Mouse (Mus musculus): ENCODE measurements at regions not wholly inside any gene's neighbourhood (a gene's known extent, or its start where the extent isn't known, plus 50 kb on each side); places are given as distances from the start of the nearest gene placed in this dataset.

- no peak overlapping the region for H3K27ac ChIP-seq (ENCODE audit: control insufficient read depth, low read depth, low read length)
Observed at GRCm38 (mm10) chr1:136788979-136789513, 164.3 kb downstream of the Zfp281 start.

GRCm38 (mm10) chr1:136791641-136792040 lies 166.9 kb downstream of the Zfp281 start:
- no peak for TF ChIP-seq POLR2AphosphoS5 (IDR thresholded peaks at IDR 0.05; ENCODE audit: borderline replicate concordance, low read depth, low read length)
- TF ChIP-seq RCOR1 (IDR thresholded peaks at IDR 0.05; ENCODE audit: low read depth, low read length) = no peak
- no peak for TF ChIP-seq NRF1 (IDR thresholded peaks at IDR 0.05; ENCODE audit: insufficient read depth, low read depth, low read length, poor library complexity, severe bottlenecking)
- no peak for TF ChIP-seq USF2 (IDR thresholded peaks at IDR 0.05; ENCODE audit: borderline replicate concordance in 1 of 2, insufficient read depth in 1 of 2, low read depth in 1 of 2, low read length in 2 of 2)
- no peak for TF ChIP-seq ZKSCAN1 (IDR thresholded peaks at IDR 0.05; ENCODE audit: low read depth, low read length)
- no peak for TF ChIP-seq E2F4 (IDR thresholded peaks at IDR 0.05; ENCODE audit: borderline replicate concordance, low read depth, low read length)
- TF ChIP-seq ZMIZ1 (IDR thresholded peaks at IDR 0.05; ENCODE audit: low read depth, low read length) = no peak
- no peak for TF ChIP-seq TBP (IDR thresholded peaks at IDR 0.05; ENCODE audit: low read depth, low read length)
- TF ChIP-seq KAT2A (conservative IDR thresholded peaks at IDR 0.05; ENCODE audit: low read depth, low read length) = no peak
- no peak for TF ChIP-seq GATA1 (IDR thresholded peaks at IDR 0.05; ENCODE audit: low read depth, low read length)
- no peak for TF ChIP-seq MAFK (IDR thresholded peaks at IDR 0.05; ENCODE audit: borderline replicate concordance, low read depth, low read length)
- DNase-seq (ENCODE audit: low read depth, low spot score) = no peak
- no peaks in the 10 kb centered on the region for H3K9me3 ChIP-seq (replicated peaks; ENCODE audit: insufficient read depth, low read length)

More at GRCm38 (mm10) chr1:136788979-136789513, 164.3 kb downstream of the Zfp281 start:
- Histone ChIP-seq H3K79me2 (ENCODE audit: control insufficient read depth, insufficient read depth, low read length, poor library complexity) (no peaks in the 10 kb centered on the region), H3K9me3 (replicated peaks; ENCODE audit: insufficient read depth, low read length) (no peaks in the 10 kb centered on the region), H3K4me1 (ENCODE audit: control insufficient read depth in 1 of 2, insufficient read depth in 2 of 2, low read length in 2 of 2) (no peaks in the 10 kb centered on the region), H3K9ac (ENCODE audit: control insufficient read depth, low read depth, low read length, poor library complexity, severe bottlenecking) (no peak overlapping the region), H3K27me3 (ENCODE audit: control insufficient read depth in 1 of 2, insufficient read depth in 2 of 2, low read length in 2 of 2) (no peaks in the 10 kb centered on the region), H3K4me3 (ENCODE audit: control insufficient read depth in 1 of 2, insufficient read depth in 1 of 2, low read depth in 2 of 2, low read length in 2 of 2) (no peak overlapping the region), H3K36me3 (ENCODE audit: control insufficient read depth in 1 of 2, insufficient read depth in 2 of 2, low read length in 2 of 2) (no peaks in the 10 kb centered on the region)
- no peak for TF ChIP-seq BHLHE40 (IDR thresholded peaks at IDR 0.05; ENCODE audit: borderline replicate concordance, low read depth, low read length)
- TF ChIP-seq GABPA (IDR thresholded peaks at IDR 0.05; ENCODE audit: low read depth, low read length) = no peak
- no peak for TF ChIP-seq UBTF (IDR thresholded peaks at IDR 0.05; ENCODE audit: borderline replicate concordance, insufficient read depth, low read depth, low read length)
- TF ChIP-seq POLR2A (IDR thresholded peaks at IDR 0.05; ENCODE audit: control insufficient read depth in 1 of 2, insufficient read depth in 1 of 2, low read depth in 1 of 2, low read length in 2 of 2, poor library complexity in 1 of 2) = no peak
- no peak for TF ChIP-seq MYC (IDR thresholded peaks at IDR 0.05; ENCODE audit: low read depth, low read length)
- no peak for TF ChIP-seq RAD21 (IDR thresholded peaks at IDR 0.05; ENCODE audit: low read depth, low read length)
- no peak for TF ChIP-seq ELF1 (IDR thresholded peaks at IDR 0.05; ENCODE audit: low read depth, low read length)
- TF ChIP-seq POLR2AphosphoS2 (IDR thresholded peaks at IDR 0.05; ENCODE audit: low read length) = no peak
- TF ChIP-seq MAZ (IDR thresholded peaks at IDR 0.05; ENCODE audit: low read depth, low read length) = no peak
- TF ChIP-seq GATA1 (IDR thresholded peaks at IDR 0.05; ENCODE audit: low read depth, low read length) = no peak
- no peak for TF ChIP-seq ZMIZ1 (IDR thresholded peaks at IDR 0.05; ENCODE audit: low read depth, low read length)
- no peak for TF ChIP-seq NELFE (IDR thresholded peaks at IDR 0.05; ENCODE audit: low read depth, low read length)
- DNase-seq (ENCODE audit: low read depth, low spot score) = no peak

More at GRCm38 (mm10) chr1:136791641-136792040, 166.9 kb downstream of the Zfp281 start:
- H3K9ac ChIP-seq (ENCODE audit: control insufficient read depth, low read depth, low read length, poor library complexity, severe bottlenecking) = no peak overlapping the region
- H3K27me3 ChIP-seq (ENCODE audit: control insufficient read depth in 1 of 2, insufficient read depth in 2 of 2, low read length in 2 of 2) = no peaks in the 10 kb centered on the region
- no peaks in the 10 kb centered on the region for H3K4me1 ChIP-seq (ENCODE audit: control insufficient read depth in 1 of 2, insufficient read depth in 2 of 2, low read length in 2 of 2)
- H3K27ac ChIP-seq (ENCODE audit: control insufficient read depth, low read depth, low read length) = no peak overlapping the region
- H3K36me3 ChIP-seq (ENCODE audit: control insufficient read depth in 1 of 2, insufficient read depth in 2 of 2, low read length in 2 of 2) = no peaks in the 10 kb centered on the region
- H3K4me3 ChIP-seq (ENCODE audit: control insufficient read depth in 1 of 2, insufficient read depth in 1 of 2, low read depth in 2 of 2, low read length in 2 of 2) = no peak overlapping the region
- no peaks in the 10 kb centered on the region for H3K79me2 ChIP-seq (ENCODE audit: control insufficient read depth, insufficient read depth, low read length, poor library complexity)
